Mouse (Mus musculus) bone marrow, adult 2 months (tissue): Measurements from ENCODE around the gene Inhbc. TPM values are rescaled to one million over a fixed set of nuclear protein-coding genes. Genes with fewer than 3 reads are reported as not detected.

Source experiments
- H3K27ac ChIP-seq: fragments of 200-500 bp; 2 replicates; pipeline ENCODE4 v1.5.1; 2012; ENCODE audit warnings: low read depth, mild to moderate bottlenecking, control low read depth, inconsistent platforms, low read length; ENCODE audit not compliant: control insufficient read depth, poor library complexity, insufficient read depth
- H3K4me1 ChIP-seq: fragments of 200-500 bp; 2 replicates; pipeline ENCODE4 v1.6.1; 2011; ENCODE audit warnings: low read length; ENCODE audit not compliant: control insufficient read depth, insufficient read depth
- H3K4me3 ChIP-seq: fragments of 200-500 bp; replicated peaks from 2 replicates; pipeline ENCODE3; 2011; ENCODE audit warnings: mild to moderate bottlenecking, low read depth, low read length, control low read depth; ENCODE audit not compliant: control insufficient read depth
- CTCF ChIP-seq: fragments of 200-500 bp; IDR thresholded peaks from 2 replicates; pipeline ENCODE4 v1.5.1; 2011; ENCODE audit warnings: low read length, control low read depth; ENCODE audit not compliant: control insufficient read depth, insufficient read depth
- POLR2A ChIP-seq: fragments of 200-500 bp; IDR thresholded peaks from 2 replicates; pipeline ENCODE4 v1.6.1; 2011; ENCODE audit warnings: low read depth, mild to moderate bottlenecking, control low read depth, low read length, borderline replicate concordance; ENCODE audit not compliant: control insufficient read depth
- WGBS: fragments of 180-500 bp; shearing (Covaris S2); methylation state at CpG from one replicate; pipeline ENCODE4 v1.1.7; 2018; 5-methylcytosine and 5-hydroxymethylcytosine counted together
- polyA plus RNA-seq: library from polyadenylated mRNA; stranded (reverse); fragments of >200 nt; gene quantifications from 2 replicates; pipeline ENCODE4 v1.2.4, GENCODE M21; 2011; ENCODE audit warnings: low replicate concordance; ENCODE audit not compliant: missing spikeins, insufficient read depth, insufficient read length

Inhbc gene
- polyA plus RNA-seq, 1 experiment: not detected

DNA sequence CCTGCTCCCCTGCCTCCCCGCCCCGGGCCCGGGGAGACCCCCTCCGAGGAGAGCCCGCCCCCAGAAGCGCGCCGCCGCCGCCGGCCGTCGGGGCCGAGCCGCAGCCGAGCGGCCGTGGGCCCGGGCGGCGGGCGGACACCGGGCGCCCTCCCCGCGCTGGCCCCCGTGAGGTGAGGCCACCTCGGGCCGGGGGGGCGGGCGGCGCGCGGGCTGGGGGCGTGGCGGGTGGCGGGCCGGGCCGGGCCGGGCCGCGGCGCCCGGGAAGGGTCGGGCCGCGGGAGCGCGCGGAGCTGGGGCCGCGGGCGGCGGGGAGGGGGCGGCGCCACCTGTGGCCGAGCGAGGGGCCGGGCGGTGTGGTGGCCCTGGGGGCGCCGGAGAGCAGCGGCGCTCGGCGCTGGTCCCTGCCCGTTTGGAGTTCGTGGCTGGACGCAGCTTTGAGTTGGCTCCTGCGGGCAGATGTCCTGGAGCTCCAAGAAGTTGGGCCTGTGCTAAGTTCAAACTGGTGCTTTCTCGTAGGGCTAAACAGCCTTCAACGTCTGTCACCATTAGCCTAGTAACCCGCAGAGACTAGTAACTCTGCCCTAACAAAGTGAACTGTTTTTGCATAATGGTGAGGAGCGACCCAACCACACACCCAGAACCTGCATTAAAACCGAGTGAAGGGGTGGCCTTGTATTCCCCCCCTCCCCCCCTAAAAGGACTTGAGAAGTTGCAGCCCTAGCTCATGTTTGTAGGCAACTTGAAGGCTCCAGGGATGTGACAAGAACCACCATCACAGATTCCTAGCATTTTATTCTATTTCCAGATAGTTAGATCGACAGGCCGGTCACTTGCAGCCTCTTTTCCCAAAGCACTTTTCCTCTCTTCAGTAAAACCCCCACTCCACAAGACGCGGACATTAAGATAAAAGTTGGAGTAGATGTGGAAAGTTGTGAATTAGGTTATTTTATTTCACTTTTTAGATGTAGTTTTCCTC is 10.8 kb upstream of the Inhbc start:
- TF ChIP-seq CTCF (no peak), POLR2A (no peak)
- Histone ChIP-seq H3K4me1 (peaks cover 2% of the 10 kb centered on the region), H3K4me3 (peak overlapping the region; percentile 91), H3K27ac (peak overlapping the region; percentile 81)
- WGBS: 10% methylated on average over 71 of the region's 79 CpGs

DNA sequence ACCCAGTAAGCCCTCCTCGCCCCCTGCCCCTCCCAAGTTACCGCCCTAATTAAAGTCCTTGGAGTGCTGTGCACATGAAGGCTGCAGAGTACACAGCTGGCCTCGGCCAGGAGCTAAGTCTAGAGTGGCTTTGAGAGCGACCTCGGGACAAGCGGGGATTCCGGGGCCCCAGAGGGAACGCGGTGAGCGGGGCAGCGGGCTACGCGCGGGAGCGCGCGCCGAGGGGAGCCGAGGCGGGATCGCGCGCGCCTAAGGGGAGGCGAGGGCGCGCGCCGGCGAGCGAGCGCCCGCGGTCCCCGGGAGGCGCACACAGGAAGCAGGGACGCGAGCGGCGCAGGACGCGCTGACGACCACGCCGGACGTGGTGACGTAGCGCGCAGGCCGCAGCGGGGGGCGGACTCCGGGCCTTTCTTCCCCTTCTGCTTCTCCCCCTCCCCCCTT is 10.0 kb upstream of the Inhbc start, which contains the start of gene R3hdm2:
Gene R3hdm2, plus strand, starts transcription at position 77 of the 441 bp plus-strand sequence.
- peaks cover 2% of the 10 kb centered on the region for H3K4me1 ChIP-seq
- H3K4me3 ChIP-seq: peak within 1 kb of the TSS; percentile 91
- TF ChIP-seq CTCF: no peak
- TF ChIP-seq POLR2A: peak; percentile 48; the same call in 1 of the 2 replicates
- WGBS: under 1% methylated on average over 53 of the region's 53 CpGs
- peak within 1 kb of the TSS; percentile 81 for H3K27ac ChIP-seq

DNA sequence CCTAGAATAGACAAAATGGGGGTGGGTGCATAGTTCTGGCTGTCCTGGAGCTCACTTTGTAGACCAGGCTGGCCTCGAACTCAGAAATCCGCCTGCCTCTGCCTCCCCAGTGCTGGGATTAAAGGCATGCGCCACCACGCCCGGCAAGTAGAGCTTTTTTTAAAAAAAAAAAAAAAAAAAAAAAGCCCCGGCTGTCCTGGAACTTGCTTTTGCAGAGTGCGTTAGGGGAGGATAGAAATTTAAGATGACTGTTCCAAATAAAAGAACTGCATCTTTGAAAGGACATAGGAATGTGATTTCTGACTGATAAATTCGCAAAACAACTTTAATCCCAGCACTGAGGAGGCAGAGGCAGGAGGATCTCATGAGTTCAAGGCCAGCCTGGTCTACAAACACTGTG is 9.4 kb upstream of the Inhbc start:
- no peak for TF ChIP-seq CTCF
- 72% methylated on average over 8 of the region's 8 CpGs for WGBS
- H3K4me3 ChIP-seq: peak overlapping the region; percentile 90
- no peak overlapping the region for H3K27ac ChIP-seq
- H3K4me1 ChIP-seq: peaks cover 2% of the 10 kb centered on the region

DNA sequence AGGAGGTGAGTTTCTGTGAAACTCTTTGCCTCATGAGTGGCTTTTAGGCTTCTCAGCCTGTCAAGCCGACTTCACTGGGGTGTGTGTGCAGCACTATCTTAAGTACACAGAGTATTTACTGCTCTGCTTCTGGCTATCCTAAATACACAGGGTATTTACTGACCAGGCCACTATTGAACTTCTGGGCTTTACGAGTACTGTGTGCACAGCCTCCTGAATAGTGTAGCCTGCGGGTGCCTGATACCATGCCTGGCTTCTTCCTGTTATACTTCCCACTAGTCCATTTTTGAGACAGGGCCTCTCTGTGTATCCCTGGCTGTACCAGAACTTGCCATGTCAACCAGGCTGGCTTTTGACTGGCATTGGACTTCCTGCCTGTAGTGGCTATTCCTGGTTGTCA is 7.5 kb upstream of the Inhbc start:
- Histone ChIP-seq H3K4me3 (no peak overlapping the region), H3K4me1 (peaks cover 2% of the 10 kb centered on the region), H3K27ac (no peak overlapping the region)
- TF ChIP-seq CTCF (no peak), POLR2A (no peak)
- 71% methylated on average over 3 of the region's 3 CpGs for WGBS

DNA sequence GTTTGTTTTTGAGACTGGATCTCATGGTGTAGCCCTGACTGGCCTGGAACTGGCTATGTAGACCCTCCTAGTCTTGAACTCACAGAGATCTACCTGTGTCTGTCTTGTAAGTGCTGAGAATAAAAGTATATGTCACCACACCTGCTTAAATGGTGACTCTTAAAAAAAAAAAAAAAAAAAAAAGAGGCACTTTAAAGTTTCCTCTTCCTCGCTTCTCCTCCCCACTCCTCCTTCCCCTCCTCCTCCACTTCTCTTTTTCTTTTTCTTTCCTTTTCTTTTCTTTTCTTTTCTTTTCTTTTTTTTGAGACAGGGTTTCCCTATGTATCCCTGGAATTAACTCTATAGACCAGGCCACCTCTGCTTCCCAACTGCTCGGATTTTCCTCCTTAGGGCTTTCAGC is 792 bp upstream of the Inhbc start:
- 40% methylated on average over 2 of the region's 2 CpGs for WGBS
- Histone ChIP-seq H3K4me1 (no peaks in the 10 kb centered on the region), H3K27ac (no peak overlapping the region), H3K4me3 (no peak overlapping the region)
- TF ChIP-seq CTCF (no peak), POLR2A (no peak)

DNA sequence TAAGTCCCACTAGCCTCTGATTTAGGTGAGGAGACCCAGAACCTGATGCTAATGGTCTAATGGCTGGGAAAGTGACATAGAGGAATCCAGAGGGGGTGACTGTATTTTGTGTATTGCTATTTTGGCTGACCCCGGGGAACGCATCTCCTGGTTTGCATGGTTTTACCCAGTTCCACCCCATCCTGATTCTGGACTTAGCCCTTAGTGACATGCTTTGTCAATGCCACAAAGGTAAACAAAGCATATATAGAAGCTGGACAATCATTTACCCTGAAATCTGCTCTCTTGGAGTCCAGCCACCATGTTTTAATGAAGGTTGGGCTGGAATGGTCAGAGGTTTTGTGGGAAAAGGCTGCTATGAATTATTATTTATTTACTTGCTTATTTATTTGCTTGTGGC is 2.0 kb downstream of the Inhbc start:
- H3K4me1 ChIP-seq: no peaks in the 10 kb centered on the region
- H3K4me3 ChIP-seq: no peak overlapping the region
- 95% methylated on average over 2 of the region's 2 CpGs for WGBS
- TF ChIP-seq CTCF: no peak
- no peak overlapping the region for H3K27ac ChIP-seq

DNA sequence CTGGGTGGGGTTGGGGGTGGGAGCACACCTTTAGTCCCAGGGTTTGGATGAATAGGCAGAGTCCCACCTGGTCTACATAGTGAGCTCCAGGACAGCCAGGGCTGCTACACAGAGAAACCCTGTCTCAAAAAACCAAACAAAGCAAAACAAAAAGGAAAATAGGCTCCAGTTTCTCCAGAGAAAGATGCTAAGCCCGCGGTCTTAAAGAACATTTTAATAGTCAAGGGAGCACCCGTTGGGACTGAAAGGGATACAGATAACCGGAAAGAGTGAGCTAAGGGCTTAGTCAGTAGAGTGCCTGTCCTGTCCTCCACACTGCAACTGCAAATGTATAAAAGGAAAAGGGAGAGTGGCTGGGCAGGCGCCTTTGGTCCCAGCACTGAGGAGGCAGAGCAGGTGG is 3.1 kb downstream of the Inhbc start:
- no peak overlapping the region for H3K27ac ChIP-seq
- 82% methylated on average over 5 of the region's 5 CpGs for WGBS
- H3K4me3 ChIP-seq: no peak overlapping the region
- TF ChIP-seq POLR2A (no peak), CTCF (no peak)
- no peaks in the 10 kb centered on the region for H3K4me1 ChIP-seq

DNA sequence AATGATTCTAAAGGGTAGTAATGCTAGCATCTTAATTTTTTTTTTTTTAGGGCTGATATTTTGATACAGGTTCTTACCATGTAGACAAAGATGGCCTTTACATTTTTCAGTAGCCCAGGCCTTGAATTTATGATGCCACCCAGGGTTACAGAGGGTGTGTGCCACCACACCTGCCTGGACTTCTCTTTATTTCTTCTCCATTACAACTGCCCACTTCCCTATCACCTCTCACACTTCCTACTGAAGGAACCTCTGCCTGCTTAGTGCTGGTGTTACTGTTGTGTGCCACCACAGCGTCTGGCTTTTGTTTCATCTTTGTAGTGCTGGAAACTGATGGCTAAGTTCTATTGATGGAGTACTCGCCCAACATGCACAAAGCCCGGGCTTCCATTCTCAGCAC is 9.5 kb downstream of the Inhbc start:
- TF ChIP-seq CTCF: no peak
- no peak for TF ChIP-seq POLR2A
- no peak overlapping the region for H3K27ac ChIP-seq
- H3K4me3 ChIP-seq: no peak overlapping the region
- no peaks in the 10 kb centered on the region for H3K4me1 ChIP-seq
- WGBS: 41% methylated on average over 3 of the region's 3 CpGs

DNA sequence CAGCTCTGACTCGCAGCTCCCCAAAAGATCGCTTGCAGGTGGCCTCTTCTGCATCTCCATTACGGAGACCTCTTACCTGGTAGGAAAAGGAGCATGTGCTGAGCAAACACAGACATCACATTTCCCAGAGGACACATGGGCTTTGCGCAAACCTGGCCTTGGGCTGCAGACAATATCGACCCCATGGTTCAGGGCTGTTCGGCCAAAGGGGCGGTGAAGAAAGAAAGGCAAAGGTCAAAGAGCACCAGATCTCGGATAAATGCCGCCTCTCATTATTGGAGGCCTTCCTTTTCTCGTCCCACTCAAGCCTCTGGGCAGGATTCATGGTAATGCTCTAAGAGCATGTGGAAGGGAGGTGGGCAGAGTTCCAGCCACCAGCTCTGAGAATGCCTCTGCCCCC is 14.9 kb downstream of the Inhbc start:
- no peak for TF ChIP-seq POLR2A
- TF ChIP-seq CTCF: no peak
- H3K27ac ChIP-seq: no peak overlapping the region
- no peak overlapping the region for H3K4me3 ChIP-seq
- WGBS: 79% methylated on average over 10 of the region's 10 CpGs
- no peaks in the 10 kb centered on the region for H3K4me1 ChIP-seq
